Mouse (Mus musculus) adrenal gland, adult 18-20 months (tissue): Measurements from ENCODE around the gene Rap1gap. TPM values are rescaled to one million over a fixed set of nuclear protein-coding genes. Genes with fewer than 3 reads are reported as not detected.

Experiments
- DNase-seq, 2 experiments: peaks; one replicate each; pipeline ENCODE4 v3.0.0; 2021 to 2022; ENCODE audit warnings: low spot score in 2 of 2
- total RNA-seq, 2 experiments: library from RNA; stranded (reverse); gene quantifications; 1 replicate in 1 of 2; 2 replicates in 1 of 2; pipeline ENCODE4 v1.2.3; 2021

Rap1gap gene
- total RNA-seq, 2 experiments from 2014 or later = 94.7 to 131 TPM

DNA sequence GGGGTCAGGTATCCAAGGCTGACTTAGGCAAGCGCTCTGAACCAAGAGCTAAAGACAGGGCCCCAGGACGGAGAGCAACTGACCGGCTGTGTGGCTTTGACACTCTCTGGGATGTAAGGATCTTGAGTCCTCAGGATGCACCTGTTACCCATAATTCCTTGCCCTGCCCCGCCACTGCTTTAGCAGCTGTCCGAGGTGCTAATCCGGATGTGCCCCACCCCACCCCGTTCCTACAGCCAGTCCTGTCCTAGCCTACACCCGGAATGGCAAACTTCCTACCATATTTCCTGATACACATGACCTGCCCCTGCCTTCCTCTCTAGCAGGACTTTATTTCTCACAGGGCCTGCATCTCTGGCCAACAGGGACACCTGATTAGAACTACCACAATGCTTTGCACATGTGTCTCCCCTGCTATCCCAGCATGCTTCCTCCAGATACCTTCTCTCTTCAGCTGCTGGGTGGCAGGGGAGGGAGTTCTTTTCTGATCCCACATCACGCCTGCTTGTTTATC is 20.4 kb downstream of the Rap1gap start:
- DNase-seq = no peak

DNA sequence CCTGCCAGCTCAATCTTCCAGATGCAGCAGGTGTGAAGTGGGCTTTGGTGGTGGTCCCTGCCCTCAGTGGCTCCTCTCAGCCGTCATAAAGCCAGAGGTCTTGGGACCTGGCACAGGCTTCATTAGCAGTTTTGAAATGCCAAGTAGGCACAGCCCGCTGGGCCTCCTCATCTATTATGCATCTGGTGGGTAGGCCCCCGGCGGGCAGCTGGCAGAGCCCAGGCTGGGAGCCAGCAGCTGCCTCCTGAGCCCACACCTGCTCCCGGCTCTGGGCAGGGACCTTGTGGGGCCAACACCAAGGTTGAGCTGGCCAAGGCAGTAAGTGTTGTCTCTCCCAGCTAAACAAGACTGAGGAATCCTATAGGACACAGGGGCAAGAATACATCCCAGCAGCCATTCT is 21.8 kb downstream of the Rap1gap start:
- no peak for DNase-seq

DNA sequence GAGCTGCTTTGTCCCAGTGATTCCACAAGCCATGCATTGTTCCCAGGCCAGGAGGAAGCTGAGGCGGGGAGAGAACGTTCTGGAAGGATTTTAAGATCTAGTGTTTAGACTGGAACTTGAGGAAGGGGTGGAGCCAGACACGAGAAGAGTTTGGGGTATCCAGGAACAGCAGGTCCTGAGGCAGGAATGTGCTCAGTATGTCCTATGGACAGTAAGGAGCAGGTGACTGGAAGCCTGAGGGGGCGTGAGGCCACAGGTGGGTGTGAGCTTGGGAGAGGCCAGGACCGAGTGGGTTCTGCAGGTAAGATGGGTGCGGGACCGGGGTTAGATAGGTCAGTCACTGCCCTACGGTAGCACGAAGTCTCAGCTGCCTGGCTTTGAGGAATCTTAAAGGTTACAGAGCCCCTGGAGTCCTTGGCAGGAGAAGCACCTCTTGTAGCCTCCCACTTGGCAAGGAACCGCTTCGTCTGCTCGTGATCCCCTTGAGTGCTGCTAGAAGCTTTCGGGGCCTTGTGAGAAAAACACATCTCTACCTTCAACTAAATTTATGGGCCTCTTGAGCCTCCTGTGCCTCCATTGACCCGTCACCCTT is 22.8 kb downstream of the Rap1gap start:
- DNase-seq = no peak

DNA sequence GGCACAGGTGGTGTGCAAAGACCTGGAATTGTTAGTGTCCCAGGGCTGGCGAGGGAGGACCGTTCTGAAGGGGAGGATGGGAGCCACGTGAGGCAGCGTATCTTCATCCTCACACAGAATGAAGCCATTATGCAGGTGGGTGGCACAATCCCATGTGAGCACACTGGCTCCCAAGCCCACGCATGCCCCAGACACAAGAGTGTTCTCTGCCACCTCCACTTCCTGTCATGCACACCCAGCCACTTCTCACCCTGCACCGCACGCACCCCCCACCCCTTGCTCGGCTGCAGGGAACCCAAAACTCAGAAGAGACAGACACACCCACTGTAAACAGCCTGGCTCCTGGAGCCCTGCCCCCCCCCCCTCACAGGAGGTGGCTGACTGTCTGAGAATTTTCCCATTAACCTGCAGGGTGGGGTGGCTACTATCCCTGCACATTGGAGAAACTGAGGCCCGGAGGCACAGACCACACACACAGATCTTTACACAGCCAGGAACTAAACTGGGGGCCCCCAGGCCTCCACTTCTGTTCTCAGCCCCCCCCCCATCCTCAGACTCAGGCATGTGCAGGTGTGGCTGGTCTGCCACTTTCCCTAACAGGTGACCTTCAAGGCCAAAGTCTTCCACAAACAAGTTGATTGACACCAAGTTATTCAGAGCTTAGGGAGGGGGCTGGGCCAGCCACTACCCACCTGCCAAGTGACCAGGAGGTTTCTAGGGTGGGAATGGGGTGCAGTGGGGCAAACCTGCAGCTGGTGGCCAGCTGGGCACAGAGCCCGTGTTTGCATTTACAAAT is 27.8 kb downstream of the Rap1gap start:
- no peak for DNase-seq

DNA sequence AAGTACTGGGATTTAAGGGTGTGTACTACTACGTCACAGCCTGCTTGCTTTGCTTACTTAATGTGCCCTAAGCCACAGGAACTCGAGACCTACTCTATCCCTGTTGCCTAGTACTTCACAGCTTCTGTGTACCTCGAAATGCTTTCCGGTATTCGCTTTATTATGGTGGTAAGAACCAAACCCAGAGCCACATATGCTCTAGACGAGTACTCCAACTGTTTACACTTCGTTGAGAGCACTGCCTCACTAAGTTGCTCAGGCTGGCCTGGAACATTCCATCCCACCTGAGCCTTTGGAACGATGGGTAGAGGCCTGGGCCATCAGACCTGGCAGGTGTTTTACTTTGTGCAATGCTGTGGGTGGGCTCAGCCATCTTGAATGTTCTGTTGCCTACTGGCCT is 30.8 kb downstream of the Rap1gap start:
- DNase-seq = no peak

DNA sequence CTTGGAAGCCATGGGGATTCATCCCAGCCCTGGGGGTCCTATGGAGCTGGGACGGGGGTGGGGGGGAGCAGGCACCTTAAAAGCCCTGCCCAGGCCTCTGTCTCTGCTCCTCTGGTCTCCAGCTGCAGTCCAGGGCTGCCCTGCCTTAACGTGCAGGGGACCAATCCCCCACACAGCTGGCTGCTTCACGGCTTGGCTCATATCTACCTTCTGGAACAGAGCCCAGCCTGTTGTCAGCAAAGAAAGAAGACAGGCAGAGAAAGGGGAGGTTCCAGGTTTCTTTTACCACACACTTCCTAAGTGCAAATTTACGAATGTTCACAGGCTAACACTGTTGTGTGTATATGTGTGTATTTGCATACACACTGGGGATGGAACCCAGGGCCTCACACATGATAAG is 31.4 kb downstream of the Rap1gap start:
- no peak for DNase-seq

DNA sequence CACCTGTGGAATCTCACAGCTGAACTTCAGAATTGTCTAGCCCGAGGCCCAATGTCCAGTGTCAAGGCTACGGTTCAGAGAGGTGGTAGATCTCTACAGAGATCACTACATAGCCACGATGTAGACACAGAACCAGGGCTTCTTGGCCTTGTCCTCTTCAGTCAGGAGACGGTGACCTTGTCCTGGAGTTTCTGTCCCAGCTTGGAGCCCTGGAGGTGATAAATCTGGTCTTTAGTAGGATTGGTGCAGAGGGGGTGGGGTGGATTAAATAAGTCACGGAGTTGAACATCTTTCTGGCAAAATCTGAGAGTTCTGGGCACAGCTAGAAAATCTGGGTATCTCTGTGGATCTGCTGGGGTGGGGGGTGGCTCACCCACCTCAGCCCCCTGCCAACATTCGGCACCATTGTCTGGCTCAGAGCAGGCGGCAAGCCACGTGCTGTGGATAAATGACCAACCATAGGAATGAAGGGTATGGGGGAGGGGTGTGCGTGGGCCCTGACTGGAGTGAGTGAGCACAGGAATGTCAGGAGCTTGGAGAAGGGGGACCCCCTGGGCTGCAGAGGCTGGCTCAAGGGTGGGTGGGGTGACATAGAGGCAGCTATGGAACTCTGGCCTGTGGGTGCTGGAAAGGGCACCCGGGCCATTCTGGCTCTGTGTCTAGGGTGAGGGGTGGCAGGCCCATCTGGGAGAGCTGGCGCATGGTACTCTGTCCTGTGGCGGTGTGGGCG is 32.8 kb downstream of the Rap1gap start:
- no peak for DNase-seq

DNA sequence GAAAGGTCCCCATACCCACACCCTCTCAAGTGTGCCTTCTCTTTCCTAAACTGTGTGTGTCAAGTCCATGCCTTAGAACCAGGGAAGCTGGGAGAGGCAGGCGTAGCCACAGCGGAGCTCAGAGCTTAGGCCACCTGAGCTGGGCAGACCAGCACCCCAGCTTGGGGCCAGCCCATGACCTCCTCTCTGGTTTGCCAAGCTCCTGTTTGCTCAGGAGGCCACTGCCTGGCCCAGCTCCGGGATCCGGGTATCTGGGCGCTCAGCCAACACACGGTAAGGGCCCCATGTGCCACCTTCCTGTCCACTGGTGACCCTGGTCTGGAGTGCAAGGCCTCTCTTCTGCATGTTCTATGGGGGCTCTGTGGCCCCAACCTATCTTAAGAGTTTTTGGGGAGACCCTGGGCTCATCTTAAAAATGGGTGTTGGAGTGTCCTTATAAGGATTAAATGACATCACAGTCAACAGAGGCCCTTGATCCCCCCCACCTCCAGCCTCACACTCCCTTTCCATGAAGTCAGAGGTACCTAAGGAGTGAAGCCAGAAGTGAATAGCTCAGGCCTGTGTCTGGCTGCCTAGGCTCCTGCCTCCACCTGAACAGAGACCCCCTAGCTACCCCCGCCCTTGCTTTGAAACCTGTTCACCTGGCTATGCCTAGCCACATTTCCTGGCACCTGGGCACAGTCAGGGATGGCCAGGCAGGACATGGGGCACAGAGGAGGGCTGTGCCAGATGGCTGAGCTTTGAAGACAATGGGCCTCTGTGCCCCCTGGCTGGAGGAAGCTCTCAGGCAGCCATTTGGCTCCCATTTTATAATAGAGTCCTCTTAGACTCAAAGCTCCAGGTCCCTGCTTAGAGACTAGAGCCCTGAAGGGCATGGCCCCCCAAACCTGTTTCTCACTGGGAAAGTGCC is 33.8 kb downstream of the Rap1gap start:
- no peak for DNase-seq

DNA sequence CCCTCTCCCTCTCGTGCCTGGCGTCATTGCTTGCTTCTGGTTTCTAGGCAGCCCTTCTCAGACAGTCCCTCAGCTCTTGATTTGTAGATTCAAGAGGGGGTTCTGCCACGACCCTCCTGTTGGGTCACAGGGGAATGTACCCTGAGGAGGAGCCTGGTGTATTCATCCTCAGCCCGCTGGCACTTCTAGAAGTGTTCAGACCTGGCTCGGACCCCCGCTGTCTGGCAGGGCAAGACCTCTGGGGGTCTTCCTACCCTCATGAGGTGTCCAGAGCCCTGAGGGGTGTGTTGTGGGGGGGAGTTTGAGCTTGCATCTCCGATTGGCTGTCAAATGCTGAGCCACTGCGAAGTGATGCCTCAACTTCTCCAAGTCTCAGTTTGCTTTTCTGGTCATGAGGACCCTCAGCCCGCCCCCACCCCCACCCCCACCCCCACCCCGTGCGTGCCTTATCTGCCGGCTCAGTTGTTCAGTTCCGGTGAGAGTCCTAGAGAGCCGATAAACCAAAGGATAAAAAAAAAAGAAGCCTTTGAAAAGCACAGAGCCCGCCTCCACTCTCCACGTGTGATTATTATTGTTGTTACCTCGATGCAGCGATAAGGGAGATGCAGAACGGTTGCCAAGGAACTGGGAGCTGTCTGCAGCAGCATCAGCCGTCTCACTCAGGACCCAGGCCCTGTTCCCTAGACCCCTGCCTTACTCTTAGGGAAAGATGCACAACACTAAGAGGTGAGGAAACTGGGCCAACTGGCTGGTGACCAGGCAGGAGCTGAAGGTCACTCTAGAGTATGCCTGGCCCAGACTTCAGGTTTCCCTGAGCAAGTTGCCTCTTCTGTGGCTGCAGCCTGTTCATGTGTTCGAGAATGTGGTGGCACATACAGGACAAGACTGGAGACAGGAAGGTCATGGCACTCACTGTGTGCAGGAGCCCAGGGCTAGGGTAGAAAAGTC is 35.0 kb downstream of the Rap1gap start:
- no peak for DNase-seq

DNA sequence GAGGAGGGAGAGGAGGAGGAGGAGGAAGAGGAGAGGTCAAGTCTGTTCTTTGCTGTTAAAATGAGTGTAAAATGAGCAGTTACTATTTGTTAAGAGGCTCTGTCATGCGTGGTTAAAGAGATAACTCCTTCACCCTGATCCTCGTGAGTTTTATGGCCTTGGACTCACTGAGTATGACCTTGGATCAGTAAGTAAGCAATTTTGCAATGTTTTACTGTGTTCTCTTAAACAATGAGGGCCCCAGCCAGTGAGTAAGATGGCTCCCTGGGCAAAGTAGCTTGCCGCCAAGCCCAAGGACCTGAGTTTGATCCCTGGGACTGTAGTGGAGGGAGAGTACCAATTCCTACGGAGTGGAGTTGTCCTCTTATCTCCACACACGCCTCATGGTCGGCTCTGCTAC is 36.4 kb downstream of the Rap1gap start:
- DNase-seq = no peak

DNA sequence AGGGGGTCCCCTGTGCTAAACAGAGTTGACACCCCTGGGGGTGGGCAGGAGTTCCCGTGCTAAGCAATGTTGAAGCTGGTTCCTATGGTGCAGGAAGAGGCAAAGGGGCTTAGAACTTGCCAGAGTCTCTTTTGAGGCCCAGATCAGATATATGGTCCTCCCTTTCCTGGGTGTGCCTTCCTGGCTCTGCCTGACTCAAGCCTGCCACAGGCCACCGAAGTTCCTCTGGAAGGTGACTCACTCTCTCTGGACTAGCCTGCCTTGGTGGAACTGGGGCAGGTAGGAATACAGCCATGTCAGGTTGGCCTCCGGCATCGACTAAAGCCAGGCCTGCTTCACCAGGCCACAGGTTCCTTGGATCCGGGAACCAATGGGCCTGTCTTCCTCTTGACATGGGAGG is 38.6 kb downstream of the Rap1gap start:
- no peak for DNase-seq

DNA sequence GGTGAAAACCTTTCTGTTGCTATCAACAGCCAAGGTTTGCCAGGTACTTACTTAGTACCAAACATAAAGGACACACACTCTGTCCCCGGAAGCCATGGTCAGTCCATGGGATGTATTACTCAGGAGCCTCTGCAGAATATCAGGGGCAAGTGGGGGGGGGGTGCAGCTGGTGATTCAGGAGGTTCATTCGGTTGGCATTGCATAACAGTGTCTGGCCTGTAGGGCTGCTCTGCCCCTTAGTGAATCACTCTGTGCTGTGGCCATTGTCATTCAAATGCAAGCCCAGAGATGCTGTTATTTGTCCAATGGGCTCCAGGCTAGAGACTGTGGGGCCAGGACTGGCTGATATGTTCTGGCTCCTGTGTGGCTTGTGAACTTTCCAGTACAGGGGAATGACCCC is 40.0 kb downstream of the Rap1gap start:
- no peak for DNase-seq

DNA sequence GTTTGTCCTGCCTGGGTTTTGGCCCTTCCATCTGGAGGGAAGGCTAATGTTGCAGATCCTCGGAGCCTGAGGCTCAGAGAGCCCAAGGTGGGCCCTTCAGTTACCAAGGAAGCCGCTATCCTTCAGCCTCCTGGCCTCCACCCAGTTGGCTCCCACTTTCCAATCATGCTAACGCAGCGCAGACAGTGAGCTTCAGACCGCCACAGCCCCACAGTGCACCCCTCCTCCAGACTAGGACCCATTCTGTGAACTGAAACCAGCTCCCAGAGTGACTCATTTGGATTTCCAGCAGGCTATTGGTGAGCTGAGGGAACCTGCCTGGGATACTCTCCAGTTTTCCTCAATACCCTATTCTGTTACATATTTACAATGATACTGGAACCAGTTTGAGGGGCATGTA is 40.9 kb downstream of the Rap1gap start:
- DNase-seq = no peak

DNA sequence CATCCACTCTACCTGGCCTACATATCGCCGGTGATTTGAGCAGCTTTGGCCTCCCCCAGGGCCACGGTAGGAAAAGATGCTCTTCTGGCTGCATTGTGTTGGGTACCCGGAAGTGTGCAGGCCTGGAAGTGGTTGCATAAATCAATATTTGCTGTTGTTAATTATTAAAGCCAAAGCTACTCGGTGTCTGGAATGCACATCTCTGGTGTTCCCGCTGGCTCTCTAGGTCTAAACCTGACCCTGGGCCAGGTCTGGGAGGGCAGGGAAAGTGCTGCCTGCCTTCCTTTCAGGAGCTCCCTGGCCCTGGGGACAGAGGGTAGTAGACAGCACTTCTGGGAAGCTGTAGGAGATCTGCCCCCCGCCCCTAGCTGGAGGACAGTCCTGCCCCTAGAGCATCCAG is 42.0 kb downstream of the Rap1gap start:
- DNase-seq = no peak

DNA sequence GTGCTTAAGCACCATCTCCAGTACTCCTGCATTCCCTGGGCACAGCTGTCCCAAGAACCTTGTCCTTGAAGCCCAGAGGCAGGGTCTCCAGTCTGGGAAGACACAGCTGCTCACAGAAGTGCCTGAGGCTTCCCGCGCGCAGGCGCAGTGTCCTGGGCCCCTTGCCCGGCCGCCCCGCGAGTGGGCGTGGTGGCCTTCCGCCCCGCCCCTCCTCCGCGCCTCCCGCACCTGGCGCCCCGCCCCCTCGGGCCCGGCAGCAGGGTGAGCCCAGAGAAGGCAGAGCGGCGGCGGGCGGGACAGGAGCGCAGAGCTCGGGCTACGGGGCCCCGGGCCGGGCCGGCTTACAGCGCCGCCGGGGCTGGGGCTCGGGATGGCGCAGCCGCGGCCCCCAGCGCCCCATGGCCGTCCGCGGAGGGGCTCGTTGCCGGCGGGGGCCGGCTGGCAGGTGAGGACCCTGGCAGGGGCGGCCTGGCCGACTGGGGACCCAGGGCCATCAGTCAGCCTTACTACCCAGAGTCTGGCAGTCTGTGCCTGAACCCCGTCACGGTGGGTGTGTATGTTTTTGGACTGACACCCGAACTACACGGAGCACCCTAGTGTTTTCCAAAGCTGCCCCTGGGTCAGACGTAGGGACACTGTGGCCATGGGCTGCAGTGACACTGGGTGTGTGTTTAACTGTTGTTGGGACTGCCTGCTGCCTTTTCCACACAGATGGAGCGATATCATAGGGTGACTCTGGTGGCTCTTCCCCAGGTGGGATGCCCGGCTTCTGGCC is 42.9 kb downstream of the Rap1gap start:
- DNase-seq = peak; percentile 92 to 95

DNA sequence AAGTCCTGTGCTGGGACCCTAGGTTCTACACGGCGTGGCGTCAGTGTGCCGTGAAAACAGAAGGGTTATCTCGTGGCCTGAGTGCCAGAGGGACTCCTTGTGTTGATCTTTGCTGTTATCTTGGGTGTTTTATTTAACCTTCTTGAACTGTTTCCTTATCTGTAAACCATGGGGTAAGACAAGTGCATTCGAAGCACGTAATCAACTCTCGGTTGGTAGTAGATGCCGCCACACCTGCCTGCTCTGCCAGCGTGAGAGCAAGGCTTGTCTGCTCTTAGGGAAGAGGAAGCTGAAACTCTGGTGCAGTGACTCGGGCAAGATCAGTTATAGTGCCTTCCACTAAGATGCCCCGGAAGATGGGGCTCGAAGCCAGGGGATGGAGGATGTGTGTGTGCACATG is 48.4 kb downstream of the Rap1gap start:
- DNase-seq = no peak

DNA sequence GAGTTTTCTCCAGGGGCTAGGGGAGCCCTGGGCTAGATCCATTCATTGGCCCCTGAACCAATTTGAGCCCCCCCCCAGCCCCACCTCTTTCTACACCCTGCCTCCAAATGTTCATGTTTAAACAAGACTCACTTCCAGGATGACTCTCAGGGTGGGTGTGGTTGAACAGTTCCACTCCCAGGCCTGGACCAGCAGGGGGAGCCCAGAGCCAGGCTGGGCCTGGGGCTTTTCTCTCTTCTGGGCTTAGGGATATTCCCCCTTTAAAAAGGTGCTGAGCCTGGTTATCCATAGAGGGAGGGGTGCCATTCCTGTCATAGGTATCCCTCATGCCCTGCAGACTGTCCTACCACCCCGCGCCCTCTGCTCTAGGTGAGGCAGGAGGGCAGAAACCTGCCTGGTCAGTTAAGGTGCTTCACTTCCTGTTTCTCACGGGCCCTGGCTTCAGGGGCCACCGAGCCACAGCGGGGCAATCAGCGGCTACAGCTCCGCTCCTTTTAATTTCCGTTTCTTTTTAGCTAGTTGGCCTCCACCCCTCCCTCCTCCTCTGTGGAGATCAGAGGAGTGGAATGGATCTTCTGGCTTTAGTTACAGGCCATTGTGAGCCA is 49.6 kb downstream of the Rap1gap start:
- no peak for DNase-seq

DNA sequence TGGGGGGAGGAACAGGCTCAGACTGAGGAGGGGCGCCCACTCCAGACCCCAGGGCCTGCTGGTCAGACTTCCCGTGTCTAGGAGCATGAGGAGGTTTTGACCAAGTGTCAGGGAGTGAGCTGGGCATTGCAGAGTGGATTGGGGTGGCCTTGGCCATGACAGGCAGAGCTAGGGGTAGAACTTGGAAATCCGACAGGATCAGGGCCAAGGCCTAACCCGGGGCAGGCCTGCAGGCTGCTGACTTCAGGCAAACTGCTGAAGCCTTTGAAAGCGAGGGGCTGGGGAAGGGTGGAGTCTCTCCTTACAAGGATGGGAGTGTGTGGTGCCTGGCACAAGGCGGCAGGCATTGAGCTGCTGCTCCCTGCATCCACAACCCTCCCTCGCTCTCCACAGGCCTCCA is 52.5 kb downstream of the Rap1gap start:
- DNase-seq = peak in 1 of 2 experiments; percentile 50

DNA sequence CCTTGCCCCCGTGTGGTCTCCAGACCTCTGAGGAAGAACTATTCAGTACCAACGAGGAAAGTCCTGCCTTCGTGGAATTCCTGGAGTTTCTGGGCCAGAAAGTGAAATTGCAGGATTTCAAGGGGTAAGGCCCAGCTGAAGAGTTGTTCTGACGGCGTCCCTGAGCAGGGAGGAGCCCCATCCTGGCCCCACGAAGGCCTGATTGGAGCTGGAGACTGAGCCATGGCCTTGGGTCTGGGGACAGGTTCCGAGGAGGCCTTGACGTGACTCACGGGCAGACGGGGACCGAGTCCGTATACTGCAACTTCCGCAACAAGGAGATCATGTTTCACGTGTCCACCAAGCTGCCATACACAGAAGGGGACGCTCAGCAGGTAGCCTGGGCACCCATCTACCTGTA is 53.1 kb downstream of the Rap1gap start:
- DNase-seq = peak in 1 of 2 experiments; percentile 57
